Mouse (Mus musculus) lung, embryonic 16.5 days (tissue): ENCODE measurements around the gene Aifm2. TPM values are rescaled to one million over a fixed set of nuclear protein-coding genes. Genes with fewer than 3 reads are reported as not detected.

Experiments used
- ATAC-seq: fragments of 200-750 bp; cut with Nextera tagmentation; 2 replicates; pipeline ENCODE4 v1.8.0; 2017; ENCODE audit warnings: low read depth, mild to moderate bottlenecking, moderate library complexity
- H3K27ac ChIP-seq: fragments of 300-500 bp; sonication (generic); 2 replicates; pipeline ENCODE4 v1.5.1; 2014; ENCODE audit warnings: mild to moderate bottlenecking, control low read depth, low read length
- H3K27me3 ChIP-seq: fragments of 300-500 bp; sonication (generic); 2 replicates; pipeline ENCODE4 v1.6.1; 2014; ENCODE audit warnings: low read depth, low read length, mixed read lengths; ENCODE audit not compliant: control insufficient read depth, insufficient read depth
- H3K36me3 ChIP-seq: fragments of 300-500 bp; sonication (generic); 2 replicates; pipeline ENCODE4 v1.6.1; 2014; ENCODE audit warnings: low read length; ENCODE audit not compliant: control insufficient read depth, insufficient read depth
- H3K4me1 ChIP-seq: fragments of 300-500 bp; sonication (generic); replicated peaks from 2 replicates; pipeline ENCODE4 v1.6.1; 2014; ENCODE audit warnings: low read length, mixed read lengths; ENCODE audit not compliant: control insufficient read depth, insufficient read depth
- H3K4me2 ChIP-seq: fragments of 300-500 bp; sonication (generic); 2 replicates; pipeline ENCODE4 v1.6.1; 2014; ENCODE audit warnings: low read depth, low read length, control low read depth
- H3K4me3 ChIP-seq: fragments of 300-500 bp; sonication (generic); 2 replicates; pipeline ENCODE4 v1.5.1; 2014; ENCODE audit warnings: mild to moderate bottlenecking, low read length, control low read depth
- H3K9ac ChIP-seq: fragments of 300-500 bp; sonication (generic); 2 replicates; pipeline ENCODE4 v1.6.1; 2014; ENCODE audit warnings: low read length, control low read depth
- H3K9me3 ChIP-seq: fragments of 300-500 bp; sonication (generic); 2 replicates; pipeline ENCODE4 v1.6.1; 2016; ENCODE audit warnings: low read length; ENCODE audit not compliant: control insufficient read depth
- WGBS: fragments of 180-500 bp; shearing (Covaris S2); extraction: QIAGEN DNeasy Blood & Tissue Kit; methylation state at CpG from one replicate; pipeline ENCODE4 v1.1.7; 2014; 5-methylcytosine and 5-hydroxymethylcytosine counted together
- polyA plus RNA-seq: library from polyadenylated mRNA; unstranded; fragments of >200 nt; fragmentation: Nextera tagmentation; extraction: Ambion mirVana; gene quantifications from 2 replicates; pipeline ENCODE4 v1.2.1, GENCODE M21; 2015

The Aifm2 gene
- polyA plus RNA-seq, 1 experiment from 2014 or later: 16.9 TPM

- WGBS: 92% methylated on average over 4 of the region's 4 CpGs
- no peaks in the 10 kb centered on the region for H3K36me3 ChIP-seq
- no peak for ATAC-seq
These were observed 917 bp upstream of the Aifm2 start for GRCm38 (mm10) chr10:61714146-61714545.

GRCm38 (mm10) chr10:61715462-61715837 lies 387 bp downstream of the Aifm2 start:
- Histone ChIP-seq H3K27me3 (no peaks in the 10 kb centered on the region), H3K36me3 (no peaks in the 10 kb centered on the region), H3K4me3 (peak overlapping the region; percentile 71), H3K27ac (no peak overlapping the region), H3K4me1 (peaks cover 7% of the 10 kb centered on the region), H3K9ac (peak overlapping the region; percentile 60), H3K4me2 (peak overlapping the region; percentile 83), H3K9me3 (no peaks in the 10 kb centered on the region)
- WGBS: 5% methylated on average over 11 of the region's 11 CpGs
- ATAC-seq: no peak

More at GRCm38 (mm10) chr10:61714146-61714545, 917 bp upstream of the Aifm2 start:
- H3K27ac ChIP-seq: no peak overlapping the region
- H3K9me3 ChIP-seq: no peaks in the 10 kb centered on the region
- H3K9ac ChIP-seq: no peak overlapping the region
- H3K4me2 ChIP-seq: no peak overlapping the region
- H3K4me1 ChIP-seq: peaks cover 7% of the 10 kb centered on the region
- H3K4me3 ChIP-seq: no peak overlapping the region
- no peaks in the 10 kb centered on the region for H3K27me3 ChIP-seq

- no peak overlapping the region for H3K9ac ChIP-seq
- 68% methylated on average over 7 of the region's 7 CpGs for WGBS
- H3K27ac ChIP-seq: no peak overlapping the region
- peak overlapping the region; percentile 83 for H3K4me2 ChIP-seq
- no peak overlapping the region; the same call in 1 of the 2 replicates for H3K4me3 ChIP-seq
- peak; percentile 23; the same call in 1 of the 2 replicates for ATAC-seq
- H3K9me3 ChIP-seq: no peaks in the 10 kb centered on the region
- peaks cover 7% of the 10 kb centered on the region for H3K4me1 ChIP-seq
- H3K27me3 ChIP-seq: no peaks in the 10 kb centered on the region
- H3K36me3 ChIP-seq: no peaks in the 10 kb centered on the region
These were observed 1.2 kb downstream of the Aifm2 start for GRCm38 (mm10) chr10:61715996-61716864.

- Histone ChIP-seq H3K27me3 (no peaks in the 10 kb centered on the region), H3K4me2 (no peak overlapping the region), H3K27ac (no peak overlapping the region), H3K4me3 (no peak overlapping the region), H3K36me3 (no peaks in the 10 kb centered on the region), H3K9ac (no peak overlapping the region), H3K9me3 (no peaks in the 10 kb centered on the region), H3K4me1 (peaks cover 7% of the 10 kb centered on the region)
- WGBS: 88% methylated on average over 12 of the region's 12 CpGs
- no peak for ATAC-seq
These were observed 2.6 kb downstream of the Aifm2 start for GRCm38 (mm10) chr10:61717406-61718296.

- 74% methylated on average over 7 of the region's 7 CpGs for WGBS
- Histone ChIP-seq H3K4me2 (no peak overlapping the region), H3K9me3 (no peaks in the 10 kb centered on the region), H3K4me3 (no peak overlapping the region), H3K9ac (no peak overlapping the region), H3K27ac (no peak overlapping the region), H3K27me3 (no peaks in the 10 kb centered on the region), H3K4me1 (peaks cover 5% of the 10 kb centered on the region), H3K36me3 (no peaks in the 10 kb centered on the region)
- no peak for ATAC-seq
These were observed 5.3 kb downstream of the Aifm2 start for GRCm38 (mm10) chr10:61720331-61720730.

DNA sequence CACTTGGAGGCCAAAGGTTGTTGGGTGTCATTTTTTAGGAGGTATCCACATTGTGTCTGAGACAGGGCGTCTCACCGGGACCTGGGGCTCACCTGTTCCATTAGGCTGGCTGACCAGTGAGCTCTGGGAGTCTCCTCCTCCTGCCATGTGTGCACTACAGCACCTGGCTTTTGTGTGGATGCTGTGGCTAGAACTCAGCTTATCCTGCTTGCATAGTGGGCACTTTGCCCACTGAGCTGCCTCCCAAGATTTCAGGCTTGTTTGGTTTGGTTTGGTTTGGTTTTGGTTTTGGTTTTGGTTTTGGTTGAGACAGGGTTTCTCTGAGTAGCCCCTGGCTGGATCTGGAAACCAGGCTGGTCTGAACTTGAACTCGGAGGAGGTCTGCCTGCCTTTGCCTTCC lies 7.2 kb downstream of the Aifm2 start:
- H3K9ac ChIP-seq: no peak overlapping the region
- no peaks in the 10 kb centered on the region for H3K36me3 ChIP-seq
- no peaks in the 10 kb centered on the region for H3K27me3 ChIP-seq
- H3K9me3 ChIP-seq: no peaks in the 10 kb centered on the region
- H3K4me2 ChIP-seq: no peak overlapping the region
- H3K4me1 ChIP-seq: no peaks in the 10 kb centered on the region
- ATAC-seq: no peak
- no peak overlapping the region for H3K27ac ChIP-seq
- H3K4me3 ChIP-seq: no peak overlapping the region
- WGBS: 78% methylated on average over 3 of the region's 3 CpGs

DNA sequence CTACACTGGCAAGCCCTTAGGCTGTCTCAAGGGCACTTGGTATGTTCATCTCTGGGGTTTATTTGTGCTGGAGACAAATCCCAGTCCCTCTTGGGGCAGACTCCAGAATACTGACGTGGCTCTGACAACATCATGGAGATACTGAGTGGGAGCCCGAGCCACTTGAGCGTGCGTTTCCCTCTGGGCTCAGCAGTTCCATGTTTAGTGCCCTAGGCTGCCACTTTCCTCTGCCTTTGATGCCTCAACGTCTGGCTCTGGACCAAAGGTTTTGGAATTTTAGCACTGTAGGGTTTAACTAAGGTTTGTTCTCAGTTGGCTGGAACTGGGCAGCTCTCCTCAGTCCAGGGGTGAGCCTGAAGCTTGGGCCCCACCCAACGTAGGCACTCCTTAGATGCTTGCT lies 8.2 kb downstream of the Aifm2 start:
- no peaks in the 10 kb centered on the region for H3K36me3 ChIP-seq
- no peak overlapping the region for H3K27ac ChIP-seq
- no peaks in the 10 kb centered on the region for H3K27me3 ChIP-seq
- WGBS: 49% methylated on average over 6 of the region's 6 CpGs
- no peak overlapping the region for H3K4me3 ChIP-seq
- no peak overlapping the region for H3K9ac ChIP-seq
- ATAC-seq: peak; percentile 34; the same call in 1 of the 2 replicates
- no peak overlapping the region for H3K4me2 ChIP-seq
- H3K4me1 ChIP-seq: no peaks in the 10 kb centered on the region
- no peaks in the 10 kb centered on the region for H3K9me3 ChIP-seq

GRCm38 (mm10) chr10:61729181-61729580 lies 14.1 kb downstream of the Aifm2 start:
- H3K27me3 ChIP-seq: no peaks in the 10 kb centered on the region
- ATAC-seq: no peak
- no peak overlapping the region for H3K9ac ChIP-seq
- H3K4me2 ChIP-seq: no peak overlapping the region
- no peak overlapping the region for H3K27ac ChIP-seq
- H3K4me1 ChIP-seq: no peaks in the 10 kb centered on the region; the same call in 1 of the 2 replicates
- 71% methylated on average over 11 of the region's 11 CpGs for WGBS
- no peaks in the 10 kb centered on the region for H3K9me3 ChIP-seq
- no peak overlapping the region for H3K4me3 ChIP-seq
- H3K36me3 ChIP-seq: no peaks in the 10 kb centered on the region

DNA sequence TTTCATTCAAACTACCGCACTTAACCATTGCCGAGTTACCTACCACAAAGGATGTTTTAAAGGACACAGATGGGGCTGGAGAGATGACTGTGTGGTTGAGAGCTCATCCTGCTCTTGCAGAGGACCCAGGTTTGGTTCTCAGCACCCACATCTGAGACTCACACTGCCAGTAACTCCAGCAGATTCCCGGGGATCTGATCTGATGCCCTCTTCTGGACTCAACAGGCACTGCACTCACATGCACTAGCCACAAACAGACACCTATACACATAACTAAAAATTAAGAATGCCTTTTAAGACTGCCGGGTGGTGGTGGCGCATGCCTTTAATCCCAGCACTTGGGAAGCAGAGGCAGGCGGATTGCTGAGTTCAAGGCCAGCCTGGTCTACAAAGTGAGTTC lies 15.1 kb downstream of the Aifm2 start:
- ATAC-seq: no peak
- 94% methylated on average over 6 of the region's 6 CpGs for WGBS
- Histone ChIP-seq H3K4me3 (no peak overlapping the region), H3K27ac (no peak overlapping the region), H3K4me1 (no peaks in the 10 kb centered on the region; the same call in 1 of the 2 replicates), H3K36me3 (no peaks in the 10 kb centered on the region), H3K9ac (no peak overlapping the region), H3K9me3 (no peaks in the 10 kb centered on the region), H3K4me2 (no peak overlapping the region), H3K27me3 (no peaks in the 10 kb centered on the region)
